Mouse (Mus musculus) gastrocnemius, postnatal 10 days (tissue): Measurements from ENCODE around the gene Clstn1. TPM values are rescaled to one million over a fixed set of nuclear protein-coding genes. Genes with fewer than 3 reads are reported as not detected.
"Not testable (repeated sequence)": the region's sequence is repeated elsewhere in the genome, so short reads cannot be mapped to it uniquely, and the experiment has no call there.

ENCODE experiments used
- DNase-seq: peaks from one replicate; pipeline ENCODE4 v3.0.0; 2021; ENCODE audit warnings: mixed read lengths
- total RNA-seq, 2 experiments: library from RNA; stranded (reverse); gene quantifications; 2 replicates each; pipeline ENCODE4 v1.2.3; 2021

Gene Clstn1
- total RNA-seq, 2 experiments from 2014 or later, result 63.5 to 69.0 TPM

DNA sequence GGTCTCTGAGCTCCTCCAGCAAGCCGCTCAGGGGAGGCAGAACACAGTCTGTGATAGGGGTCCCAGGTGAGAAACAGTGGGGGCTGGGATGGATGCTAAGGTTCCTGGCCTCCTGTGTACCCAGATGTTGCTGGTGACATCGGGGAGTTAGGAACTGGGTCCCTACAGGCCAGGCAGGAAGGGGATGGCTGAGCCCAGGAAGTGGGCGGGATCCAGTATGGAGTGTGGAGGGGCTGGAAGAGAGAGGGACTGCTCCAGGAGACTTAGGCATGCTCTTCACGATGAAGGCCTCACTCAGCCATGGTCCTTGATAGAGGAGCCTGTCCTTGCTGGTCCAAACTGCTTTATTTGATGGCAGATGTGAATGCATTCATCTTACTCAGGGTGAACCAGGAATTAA, 13.9 kb downstream of the Clstn1 start:
- no peak for DNase-seq

DNA sequence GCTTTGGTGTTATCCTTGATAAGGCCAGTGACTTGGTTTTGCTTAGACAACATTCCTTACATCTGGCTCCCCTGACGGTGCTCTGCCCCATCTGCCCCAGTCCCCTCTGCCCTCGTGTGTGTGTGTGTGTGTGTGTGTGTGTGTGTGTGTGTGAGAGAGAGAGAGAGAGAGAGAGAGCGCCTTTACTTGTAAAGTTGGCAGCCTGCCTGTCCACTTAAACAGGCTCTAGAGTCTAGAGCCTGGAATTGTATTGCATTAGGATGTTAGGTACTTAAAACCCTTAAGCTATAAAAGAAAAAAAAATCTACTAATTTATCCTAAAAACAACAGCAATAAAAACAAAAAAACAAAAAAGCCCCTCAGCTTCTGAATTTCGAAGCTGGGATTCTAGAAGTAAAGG, 15.2 kb downstream of the Clstn1 start:
- no peak for DNase-seq

DNA sequence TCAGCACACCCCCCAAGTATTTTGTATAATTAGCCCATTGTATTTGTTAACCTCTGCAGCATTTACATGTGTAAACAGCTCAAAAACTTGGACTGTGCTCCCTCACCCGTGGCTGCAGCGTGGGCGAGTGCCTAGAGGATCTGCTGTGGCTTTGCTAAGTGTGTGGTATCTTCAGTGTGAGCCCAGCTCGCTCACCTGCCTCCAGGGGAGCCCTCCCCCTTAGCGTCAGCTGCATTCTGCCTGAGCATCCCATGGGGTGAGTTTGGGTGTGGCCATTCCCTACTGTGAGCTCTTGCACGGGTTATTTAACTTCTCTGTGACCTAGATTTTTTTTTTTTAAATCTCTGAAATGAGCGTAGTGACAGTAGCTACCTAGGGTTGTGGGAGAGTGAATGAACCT, 16.0 kb downstream of the Clstn1 start:
- DNase-seq, result no peak

DNA sequence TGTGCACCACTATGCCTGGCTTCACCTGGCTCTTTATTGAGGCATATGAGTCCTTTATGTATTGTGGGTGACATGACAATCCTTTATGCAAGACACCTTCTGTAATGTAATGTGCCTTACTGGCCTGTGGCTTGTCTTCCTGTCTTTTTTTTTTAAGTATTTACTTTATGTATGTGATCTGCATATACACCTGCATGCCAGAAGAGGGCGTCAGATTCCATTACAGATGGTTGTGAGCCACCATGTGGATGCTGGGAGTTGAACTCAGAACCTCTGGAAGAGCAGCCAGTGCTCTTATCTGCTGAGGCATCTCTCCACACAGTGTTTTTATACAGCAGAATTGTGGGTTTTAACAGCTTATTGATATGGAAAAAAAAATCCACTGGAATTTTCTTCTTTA, 17.6 kb downstream of the Clstn1 start:
- DNase-seq, result no peak

DNA sequence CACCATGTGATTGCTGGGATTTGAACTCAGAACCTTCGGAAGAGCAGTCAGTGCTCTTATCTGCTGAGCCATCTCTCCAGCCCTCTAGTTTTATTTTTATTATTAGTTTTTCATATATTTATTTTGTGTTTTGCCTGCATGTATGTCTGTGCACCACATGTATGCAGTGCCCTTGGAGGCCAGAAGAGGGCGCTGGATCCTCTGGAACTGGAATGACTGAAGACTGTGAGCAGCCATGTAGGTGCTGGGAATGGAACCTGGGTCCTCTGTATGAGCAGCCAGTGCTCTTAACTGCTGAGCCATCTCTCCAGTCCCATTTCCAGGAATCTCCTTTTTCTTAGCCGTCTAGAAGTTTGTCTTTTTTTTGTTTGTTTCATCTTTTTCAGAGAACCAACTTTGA, 18.2 kb downstream of the Clstn1 start:
- DNase-seq, result no peak

DNA sequence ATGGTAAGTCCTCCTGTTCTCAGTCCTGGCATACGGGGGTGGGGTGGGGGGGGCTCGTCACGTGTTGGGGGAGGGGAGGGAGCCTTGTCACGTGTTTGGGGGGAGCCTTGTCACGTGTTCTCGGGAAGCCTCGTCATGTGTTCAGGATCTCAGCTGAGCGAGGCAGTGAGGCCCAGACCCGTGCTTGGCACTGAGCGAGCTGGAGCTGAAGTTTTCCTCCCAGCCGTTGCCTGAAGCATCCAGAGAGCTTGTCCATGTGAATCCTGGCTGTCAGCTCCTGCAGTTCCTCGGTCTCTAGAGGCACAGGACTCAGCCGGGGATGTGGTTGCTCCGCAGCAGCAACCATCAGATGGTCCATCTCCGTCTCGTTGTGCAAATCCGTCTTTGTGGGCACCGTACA, 19.8 kb downstream of the Clstn1 start:
- DNase-seq, result no peak

DNA sequence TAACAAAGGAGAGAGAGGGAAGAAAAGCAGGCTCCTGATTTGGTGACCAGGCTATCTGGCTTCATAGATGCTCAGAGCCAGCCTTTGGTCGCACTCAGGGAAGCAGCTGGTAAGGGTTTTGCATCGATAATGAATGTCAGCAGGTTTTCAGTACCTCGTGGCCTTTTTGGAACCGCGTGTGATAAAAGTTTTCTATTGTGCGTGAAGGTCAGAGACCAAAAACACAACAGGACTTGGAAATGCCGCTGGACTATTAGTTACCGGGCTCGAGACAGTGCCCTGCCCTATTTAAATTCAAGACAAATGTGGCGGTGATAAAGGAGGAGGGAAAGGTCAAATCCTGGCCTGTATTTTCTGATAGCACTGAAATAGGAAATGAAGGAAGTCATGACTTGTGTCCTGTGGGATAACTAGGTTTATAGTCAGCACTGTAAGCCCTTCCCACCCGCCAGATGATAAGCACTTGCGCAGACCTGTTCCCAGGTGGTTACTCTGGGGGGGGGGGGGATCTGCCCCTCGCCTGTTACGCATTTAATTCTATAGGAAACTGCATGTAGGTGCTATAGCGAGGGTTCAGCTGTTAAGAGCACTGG, 20.6 kb downstream of the Clstn1 start:
- no peak for DNase-seq

DNA sequence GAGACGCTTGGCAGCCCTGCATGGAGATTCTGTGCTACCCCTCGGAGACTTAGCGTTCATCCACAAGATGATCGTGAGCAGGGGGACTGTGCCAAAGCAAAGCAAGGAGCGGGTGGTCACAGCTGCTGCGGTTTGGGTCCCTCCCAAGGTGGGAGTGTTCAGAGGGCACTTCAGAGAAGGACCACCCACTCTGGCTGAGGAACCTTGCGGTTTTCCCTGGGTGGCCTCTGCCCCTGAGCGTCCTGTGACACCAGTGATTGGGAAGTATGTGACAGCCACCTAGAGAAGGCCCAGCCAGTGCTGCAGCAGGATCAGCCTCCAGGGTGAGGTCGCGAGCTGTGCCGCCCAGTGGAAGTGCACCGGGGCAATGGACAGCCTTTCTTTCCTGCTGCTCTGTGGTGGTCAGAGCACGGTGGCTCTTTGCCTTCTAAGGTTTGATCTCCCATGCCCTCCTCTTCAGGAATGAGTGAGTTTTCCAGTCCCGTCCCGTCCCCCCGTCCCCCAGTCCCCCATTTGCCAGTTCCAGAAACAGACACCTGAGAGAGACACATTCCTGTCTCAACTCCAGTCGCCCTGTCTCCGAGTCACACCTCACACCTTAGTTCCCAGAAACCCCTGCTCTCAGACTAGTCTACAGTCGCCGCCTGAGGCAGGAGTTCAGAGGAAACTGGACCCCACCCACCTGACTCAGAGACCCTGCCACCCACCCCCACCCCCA, 21.5 kb downstream of the Clstn1 start:
- peak; percentile 20 for DNase-seq

DNA sequence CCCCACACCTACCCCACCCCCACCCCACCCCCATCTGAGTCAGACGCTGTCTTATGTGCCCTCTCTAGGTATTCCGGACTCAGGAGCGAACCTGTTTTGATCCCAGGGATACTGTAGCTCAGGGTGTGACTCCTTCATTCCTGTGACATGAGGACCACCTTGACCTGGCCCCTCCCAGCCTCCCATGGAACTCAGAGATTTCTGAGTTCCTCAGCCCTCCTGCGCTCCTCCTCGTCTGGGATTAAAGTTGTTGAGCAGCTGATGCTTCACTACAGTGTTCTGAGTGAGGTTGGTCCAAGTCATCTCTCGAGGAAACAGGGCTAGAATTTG, 22.0 kb downstream of the Clstn1 start:
- DNase-seq, result no peak

DNA sequence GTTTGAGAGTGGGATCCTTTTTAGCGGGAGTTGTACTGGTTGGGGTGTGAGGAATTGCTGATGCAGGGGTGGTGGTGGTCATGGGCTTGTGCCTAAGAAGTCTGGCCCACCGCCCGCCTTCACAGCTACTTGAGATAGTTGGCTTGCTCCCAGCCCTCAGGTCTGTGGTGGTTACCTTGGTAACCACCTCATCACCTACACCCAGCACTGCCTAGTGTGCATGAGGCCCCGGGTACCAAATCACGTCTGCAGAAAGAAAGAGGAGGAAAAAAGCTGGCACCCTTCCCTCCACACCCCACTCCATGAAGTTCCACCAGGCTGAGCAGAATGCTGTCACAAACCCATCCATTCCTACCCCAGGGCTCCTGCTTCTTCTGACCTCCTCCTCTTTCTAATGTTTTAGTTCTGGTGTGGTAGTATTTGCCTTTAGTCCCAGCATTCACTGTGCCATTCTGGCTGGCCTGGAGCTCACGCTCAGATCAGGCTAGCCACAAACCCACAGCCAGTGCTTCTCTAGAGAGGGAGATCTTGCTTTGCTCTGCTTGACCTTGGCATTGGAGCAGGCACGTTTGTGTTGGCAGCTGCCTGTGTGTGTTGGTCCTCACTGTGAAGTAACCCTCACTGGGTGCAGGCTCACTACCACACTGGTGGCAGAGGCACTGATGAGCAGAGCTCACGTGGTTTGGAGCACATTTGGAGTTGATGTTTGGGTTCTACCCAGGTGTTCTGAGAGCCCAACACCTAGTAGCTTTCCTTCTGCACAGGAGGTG, 23.2 kb downstream of the Clstn1 start:
- no peak for DNase-seq

DNA sequence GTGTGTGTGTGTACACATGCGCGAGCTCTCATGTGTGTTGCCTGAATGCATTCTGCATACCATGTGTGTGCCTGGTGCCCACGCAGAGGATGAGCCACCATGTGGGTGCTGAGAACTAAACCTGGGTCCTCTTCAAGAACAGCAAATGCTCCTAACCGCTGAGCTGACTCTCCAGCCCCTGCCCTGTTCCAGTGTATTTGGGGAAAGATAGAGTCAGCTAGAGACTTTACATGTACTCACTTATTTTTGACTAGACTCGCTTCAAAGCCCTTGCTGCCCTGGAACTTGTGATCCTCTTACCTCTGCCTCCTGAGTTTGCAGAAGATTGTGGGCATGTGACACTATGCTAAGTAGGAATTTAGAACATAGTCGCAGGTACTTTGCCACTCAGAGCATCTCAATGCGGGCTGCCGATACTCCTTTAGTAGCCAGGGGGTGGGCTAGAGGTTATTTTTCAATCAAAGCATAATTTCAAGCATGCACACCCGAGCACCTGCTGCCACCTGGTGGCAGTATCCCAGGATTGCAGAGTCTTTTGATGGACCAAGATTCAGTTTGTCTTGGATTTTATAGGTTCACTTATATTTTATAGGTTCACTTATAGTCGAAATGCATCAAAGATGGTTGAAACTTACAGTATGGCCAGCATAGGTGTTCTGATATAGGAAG, 25.2 kb downstream of the Clstn1 start:
- DNase-seq, result peak; percentile 63

DNA sequence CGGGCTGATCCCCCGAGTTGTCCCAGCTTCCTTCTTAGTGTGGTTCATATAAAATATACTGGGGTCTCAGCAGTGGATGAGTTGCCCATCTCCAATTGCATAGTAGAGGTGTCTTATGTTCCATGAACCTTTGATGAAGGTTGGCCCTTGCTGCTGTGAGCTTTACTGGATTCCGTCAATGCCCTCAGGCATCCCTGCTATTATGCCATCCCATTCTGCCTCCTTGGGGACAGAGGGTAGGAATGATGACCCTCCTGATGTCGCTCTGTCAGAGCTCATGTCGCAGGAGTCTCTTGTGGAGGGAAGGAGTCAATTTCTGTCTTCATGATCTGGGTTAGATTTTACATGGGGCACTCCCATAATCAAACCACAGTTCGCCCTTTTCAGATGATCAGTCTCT, 27.2 kb downstream of the Clstn1 start:
- DNase-seq, result not testable (repeated sequence)

DNA sequence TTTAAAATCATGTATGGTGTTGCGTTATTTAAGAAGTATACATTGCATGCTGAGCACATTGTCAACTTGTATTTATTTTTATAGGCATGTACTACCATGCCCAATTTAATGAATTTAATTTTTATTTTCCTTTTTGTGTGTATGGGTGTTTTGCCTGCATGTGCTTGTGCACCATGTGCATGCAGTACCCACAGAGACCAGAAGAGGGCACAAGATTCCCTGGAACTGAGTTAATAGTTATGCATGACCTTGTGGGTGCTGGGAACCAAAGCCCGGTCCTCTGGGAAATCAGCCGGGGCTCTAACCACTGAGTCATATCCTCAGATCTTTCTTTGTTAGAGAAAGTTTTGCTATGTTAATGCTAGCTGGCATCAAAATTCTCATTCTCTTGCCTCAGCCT, 28.6 kb downstream of the Clstn1 start:
- DNase-seq, result no peak

DNA sequence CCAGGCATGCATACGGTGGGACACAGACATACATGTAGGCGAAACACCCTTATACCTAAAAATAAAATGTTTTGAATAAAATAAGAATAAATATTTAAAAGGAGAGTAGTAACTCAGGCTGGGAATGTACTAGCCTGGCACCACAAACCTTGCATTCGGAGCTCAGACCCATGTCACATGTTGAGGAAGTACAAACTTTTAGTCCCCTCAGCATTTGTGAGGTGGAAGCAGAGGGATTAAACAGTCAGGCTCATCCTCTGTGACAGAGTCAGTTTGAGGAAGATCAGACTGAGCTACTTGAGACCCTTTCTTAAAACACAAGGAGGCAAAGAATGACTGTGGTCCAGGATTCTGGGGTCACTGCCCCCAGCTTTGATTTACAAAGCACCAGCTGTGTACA, 30.7 kb downstream of the Clstn1 start:
- DNase-seq, result not testable (repeated sequence)

DNA sequence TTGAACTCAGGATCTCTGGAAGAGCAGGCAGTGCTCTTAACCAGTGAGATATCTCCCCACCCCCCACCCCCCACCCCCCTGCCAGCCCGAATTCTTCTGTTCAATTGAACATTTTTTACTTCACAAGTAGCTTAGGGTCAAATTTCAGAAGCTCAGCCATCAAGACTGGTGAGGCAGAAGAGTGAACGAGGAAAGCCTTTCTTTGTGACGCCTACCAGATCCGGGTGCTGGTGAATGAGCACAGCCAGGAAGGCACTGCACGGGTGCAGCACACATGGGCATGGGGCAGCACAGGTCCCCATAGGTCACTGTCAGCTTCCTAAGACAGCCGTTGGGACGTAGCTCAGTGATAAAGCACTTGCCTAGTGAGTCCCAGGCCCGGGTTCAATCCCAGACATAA, 33.7 kb downstream of the Clstn1 start:
- no peak for DNase-seq

DNA sequence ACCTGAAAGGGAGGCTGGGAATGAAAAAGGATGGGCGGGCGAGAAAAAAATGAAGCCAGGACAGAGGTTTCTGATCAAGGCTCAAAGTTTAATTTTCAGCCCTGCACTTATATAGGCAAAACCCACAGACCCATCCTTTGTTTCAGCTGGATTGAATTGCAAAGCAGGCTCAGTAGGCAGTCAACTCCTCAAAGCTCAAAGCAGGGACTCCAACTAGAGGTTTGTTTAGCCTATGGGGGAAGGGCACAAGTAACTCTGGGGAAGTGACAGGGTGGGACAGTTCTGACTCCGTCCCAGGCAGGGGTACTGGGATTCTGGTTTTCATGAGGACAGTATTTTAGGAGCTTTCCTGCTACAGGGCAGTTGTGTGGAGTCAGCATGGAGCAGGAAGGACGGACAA, 35.0 kb downstream of the Clstn1 start:
- no peak for DNase-seq

DNA sequence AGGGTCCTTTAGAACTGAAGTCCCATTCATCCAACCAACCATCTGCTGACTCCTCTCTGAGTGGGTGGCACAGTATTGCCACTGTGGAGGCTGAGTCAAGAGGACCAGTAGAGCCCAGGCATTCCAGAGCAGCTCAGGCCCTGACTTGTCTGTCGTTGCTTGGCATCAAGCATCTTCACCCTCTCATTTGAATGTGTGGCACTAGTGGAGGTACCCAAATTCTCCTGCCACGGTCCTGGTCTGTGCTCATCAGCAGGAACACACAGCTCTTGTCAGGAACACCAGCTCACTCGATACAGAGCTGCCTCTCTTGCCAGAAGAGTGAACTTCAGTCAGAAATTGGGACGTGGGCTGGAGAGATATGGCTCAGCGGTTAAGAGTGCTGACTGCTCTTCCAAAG, 37.4 kb downstream of the Clstn1 start:
- no peak for DNase-seq

DNA sequence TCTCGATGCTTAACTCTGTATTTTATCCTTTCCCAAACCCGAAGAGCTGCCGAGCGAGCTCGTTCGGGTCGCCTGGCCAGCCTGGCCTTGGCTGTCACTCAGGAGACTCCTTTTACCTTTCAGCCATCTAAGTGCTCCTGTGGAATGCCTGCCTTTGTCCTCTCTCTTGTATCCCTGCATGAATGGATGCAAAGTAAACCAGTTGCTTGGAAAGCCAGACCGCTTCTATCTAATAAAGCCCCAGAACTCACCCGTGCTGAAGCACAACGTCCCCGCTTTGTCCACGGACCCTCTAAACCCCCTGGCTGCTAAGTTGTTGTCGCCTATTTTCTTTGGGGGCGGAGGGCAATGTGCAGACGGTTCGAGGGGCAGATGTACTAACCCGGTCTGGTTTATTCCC, 40.5 kb downstream of the Clstn1 start:
- no peak for DNase-seq

DNA sequence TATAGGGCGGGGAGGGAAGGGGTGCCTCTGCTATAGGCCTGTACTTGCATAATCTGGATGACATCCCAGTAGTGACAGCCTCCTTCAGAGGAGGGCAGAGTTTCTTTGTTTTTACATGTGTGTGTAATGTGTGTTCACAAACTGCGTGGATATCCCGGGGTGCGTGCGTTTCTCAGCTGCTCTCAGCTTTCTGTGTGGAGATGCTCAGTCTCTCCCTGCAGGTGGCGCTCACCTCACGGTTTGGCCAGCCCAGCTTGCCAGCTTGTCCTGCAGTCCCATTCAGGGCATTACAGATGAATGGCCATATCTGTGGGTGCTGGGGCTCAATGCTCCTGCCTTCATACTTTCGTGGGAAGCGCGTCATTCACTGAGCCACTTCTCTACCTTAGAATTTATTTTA, 42.1 kb downstream of the Clstn1 start:
- DNase-seq, result peak; percentile 63

DNA sequence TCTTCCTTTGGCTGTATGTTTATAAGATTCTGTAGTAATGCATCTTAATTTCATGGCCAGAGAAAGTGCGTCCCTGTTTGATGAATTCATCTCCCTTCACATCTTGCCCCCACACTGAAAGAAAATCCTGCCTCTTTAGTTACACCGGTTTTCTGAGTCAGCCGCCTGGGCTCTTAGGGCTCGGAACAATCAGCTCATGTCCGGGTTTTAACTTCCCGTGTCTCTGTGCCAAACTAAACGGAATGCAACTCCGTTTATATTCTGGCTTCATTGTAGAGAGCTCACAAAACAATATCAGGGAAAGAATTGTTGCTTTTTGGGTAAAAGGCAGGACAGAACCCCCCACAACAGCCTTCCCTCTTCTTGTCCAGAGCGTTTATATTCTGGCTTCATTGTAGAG, 42.5 kb downstream of the Clstn1 start:
- no peak for DNase-seq

DNA sequence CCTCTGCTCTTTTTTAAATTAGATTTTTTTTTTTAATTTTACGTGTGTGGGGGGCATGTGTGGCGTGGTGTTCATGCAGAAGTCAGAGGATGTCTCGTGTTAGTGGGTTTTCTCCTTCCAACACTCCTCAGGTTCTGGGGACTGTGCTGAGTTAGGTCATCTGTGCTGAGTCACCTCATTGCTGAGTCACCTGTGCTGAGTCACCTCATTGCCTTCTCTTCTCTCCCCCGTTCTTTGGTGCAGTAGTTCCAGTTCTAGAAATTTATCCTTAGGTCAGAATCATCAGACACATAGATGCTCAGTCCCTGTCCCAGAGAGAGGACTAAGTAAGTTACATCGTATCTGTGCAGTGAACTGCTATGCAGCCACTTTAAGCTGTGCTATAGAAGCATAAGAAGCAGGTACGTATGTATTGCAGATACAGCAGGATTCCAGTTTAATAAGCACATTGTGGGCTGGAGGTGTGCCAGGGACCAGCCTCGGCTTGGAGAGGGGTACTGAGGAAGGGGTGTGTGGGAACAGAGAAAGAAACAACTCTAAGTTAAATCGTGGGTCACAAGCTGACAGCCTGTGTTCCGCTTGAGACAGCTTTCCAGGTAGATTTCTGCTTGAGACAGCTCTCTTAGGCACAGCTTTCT, 46.5 kb downstream of the Clstn1 start:
- no peak for DNase-seq

DNA sequence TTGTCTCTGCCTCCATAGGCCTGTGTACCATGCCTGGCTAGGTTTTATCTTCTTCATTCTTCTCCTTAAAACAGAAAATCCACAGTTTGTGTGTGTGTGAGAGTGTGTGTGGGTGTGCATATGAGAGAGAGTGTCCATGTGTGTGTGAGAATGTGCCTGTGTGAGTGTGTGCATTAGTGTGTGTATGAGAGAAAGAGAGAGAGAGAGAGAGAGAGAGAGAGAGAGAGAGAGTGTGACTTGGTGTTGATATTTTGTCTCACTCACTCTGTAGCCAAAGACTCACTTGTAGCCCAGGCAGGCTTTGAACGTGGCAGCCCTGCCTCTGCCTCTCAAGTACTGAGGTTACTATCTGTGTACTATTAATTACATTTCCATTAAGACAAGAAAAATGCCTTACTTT, 47.9 kb downstream of the Clstn1 start:
- DNase-seq, result no peak

DNA sequence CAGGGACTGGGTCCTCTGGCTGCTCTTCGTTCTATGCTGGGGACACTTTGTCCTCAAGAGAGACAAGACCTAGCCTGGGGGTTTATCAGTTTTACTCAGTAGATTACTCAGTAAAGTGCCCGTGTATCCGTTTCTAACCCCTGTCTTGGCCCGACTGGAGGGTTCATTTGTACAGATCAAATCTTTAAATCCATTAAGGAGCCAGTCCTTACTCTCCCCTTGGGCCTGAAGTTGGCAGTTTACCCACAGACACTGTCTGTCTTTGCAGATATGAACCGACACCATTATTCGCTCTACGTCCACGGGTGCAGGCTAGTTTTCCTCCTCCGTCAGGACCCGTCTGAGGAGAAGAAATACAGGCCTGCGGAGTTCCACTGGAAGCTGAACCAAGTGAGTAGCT, 48.7 kb downstream of the Clstn1 start:
- no peak for DNase-seq
